Mouse (Mus musculus): ENCODE measurements around the gene Flnc. TPM values are rescaled to one million over a fixed set of nuclear protein-coding genes. Genes with fewer than 3 reads are reported as not detected.
A peak's percentile ranks its signal among the peaks of the same experiment; 100 is the strongest.
"Not testable (repeated sequence)": the region's sequence is repeated elsewhere in the genome, so short reads cannot be mapped to it uniquely, and the experiment has no call there.

Gene Flnc
- polyA plus RNA-seq (2012; rRNA removed): 5.9 and 7.9 TPM in 2 replicates

GRCm38 (mm10) chr6:29433038-29433803 is at the start of gene Flnc:
Gene Flnc, plus strand, starts transcription at chr6:29433256.
- TF ChIP-seq POLR2A (IDR thresholded peaks at IDR 0.05; ENCODE audit: low read depth, low read length) (no peak), CTCF (IDR thresholded peaks at IDR 0.05; ENCODE audit: extremely low read depth, insufficient read length, insufficient replicate concordance, low read depth, low read length) (no peak)
- 3% methylated on average over 68 of the region's 77 CpGs for WGBS
- H3K4me3 ChIP-seq (ENCODE audit: low read depth, low read length): peak within 1 kb of the TSS; percentile 60
- H3K4me1 ChIP-seq (ENCODE audit: control insufficient read depth, insufficient read depth, insufficient read length, low read length): peaks cover 6% of the 10 kb centered on the region
- peaks cover 30% of the 10 kb centered on the region for H3K27me3 ChIP-seq (ENCODE audit: control insufficient read depth, insufficient read depth, low read length)
- H3K27ac ChIP-seq (ENCODE audit: insufficient read depth, low read depth, low read length): peak within 1 kb of the TSS; percentile 52
- H3K36me3 ChIP-seq (ENCODE audit: control insufficient read depth, insufficient read depth, low read length): no peaks in the 10 kb centered on the region

- H3K4me1 ChIP-seq (ENCODE audit: control insufficient read depth, insufficient read depth, insufficient read length, low read length): peaks cover 7% of the 10 kb centered on the region; the same call in 1 of the 2 replicates
- no peaks in the 10 kb centered on the region for H3K36me3 ChIP-seq (ENCODE audit: control insufficient read depth, insufficient read depth, low read length)
- H3K4me3 ChIP-seq (ENCODE audit: low read depth, low read length): peak within 1 kb of the TSS; percentile 53
- 6% methylated on average over 12 of the region's 12 CpGs for WGBS
- no peak within 1 kb of the TSS for H3K27ac ChIP-seq (ENCODE audit: insufficient read depth, low read depth, low read length)
- TF ChIP-seq POLR2A (IDR thresholded peaks at IDR 0.05; ENCODE audit: low read depth, low read length): no peak
- TF ChIP-seq CTCF (IDR thresholded peaks at IDR 0.05; ENCODE audit: extremely low read depth, insufficient read length, insufficient replicate concordance, low read depth, low read length): no peak
- no peaks in the 10 kb centered on the region for H3K27me3 ChIP-seq (ENCODE audit: control insufficient read depth, insufficient read depth, low read length)
Measured at GRCm38 (mm10) chr6:29388052-29388518, 45.0 kb upstream of the Flnc start, which contains the start of gene Opn1sw. Gene Opn1sw, minus strand, starts transcription at chr6:29388468.

GRCm38 (mm10) chr6:29388606-29389080 is 44.4 kb upstream of the Flnc start:
- TF ChIP-seq CTCF (IDR thresholded peaks at IDR 0.05; ENCODE audit: extremely low read depth, insufficient read length, insufficient replicate concordance, low read depth, low read length): no peak
- TF ChIP-seq POLR2A (IDR thresholded peaks at IDR 0.05; ENCODE audit: low read depth, low read length): no peak
- WGBS: 3% methylated on average over 11 of the region's 11 CpGs
- peak overlapping the region; percentile 53; the same call in 1 of the 2 replicates for H3K4me3 ChIP-seq (ENCODE audit: low read depth, low read length)
- no peak overlapping the region for H3K27ac ChIP-seq (ENCODE audit: insufficient read depth, low read depth, low read length)
- H3K36me3 ChIP-seq (ENCODE audit: control insufficient read depth, insufficient read depth, low read length): no peaks in the 10 kb centered on the region
- H3K27me3 ChIP-seq (ENCODE audit: control insufficient read depth, insufficient read depth, low read length): no peaks in the 10 kb centered on the region
- H3K4me1 ChIP-seq (ENCODE audit: control insufficient read depth, insufficient read depth, insufficient read length, low read length): peaks cover 7% of the 10 kb centered on the region; the same call in 1 of the 2 replicates

DNA sequence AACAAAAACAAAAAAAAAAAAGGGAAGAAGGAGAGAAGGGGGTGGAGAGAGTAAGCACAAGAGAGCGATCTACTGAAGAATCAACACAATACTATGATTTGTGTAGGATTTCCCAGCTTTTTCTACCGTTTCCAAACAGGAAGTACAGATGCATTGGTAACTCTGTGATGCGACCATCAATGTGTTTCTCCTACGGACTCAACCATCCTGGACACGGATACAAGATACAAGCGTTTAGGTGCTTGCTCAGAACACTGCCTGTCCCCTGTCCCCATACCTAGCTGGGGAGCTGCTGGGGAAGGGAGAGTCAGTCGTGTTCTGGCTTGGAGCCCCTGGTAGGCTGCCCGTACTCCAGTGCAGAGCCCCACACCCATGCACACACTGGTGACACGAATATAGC is 43.6 kb upstream of the Flnc start:
- no peaks in the 10 kb centered on the region for H3K36me3 ChIP-seq (ENCODE audit: control insufficient read depth, insufficient read depth, low read length)

GRCm38 (mm10) chr6:29390500-29390899 is 42.6 kb upstream of the Flnc start:
- WGBS: 50% methylated on average over 1 of the region's 1 CpGs
- H3K27me3 ChIP-seq (ENCODE audit: control insufficient read depth, insufficient read depth, low read length): peaks cover 10% of the 10 kb centered on the region; the same call in 1 of the 2 replicates
- H3K36me3 ChIP-seq (ENCODE audit: control insufficient read depth, insufficient read depth, low read length); H3K4me3 ChIP-seq (ENCODE audit: low read depth, low read length); H3K27ac ChIP-seq (ENCODE audit: insufficient read depth, low read depth, low read length); H3K4me1 ChIP-seq (ENCODE audit: control insufficient read depth, insufficient read depth, insufficient read length, low read length): not testable (repeated sequence)

More for the DNA sequence above, 43.6 kb upstream of the Flnc start:
- no peak overlapping the region for H3K4me3 ChIP-seq (ENCODE audit: low read depth, low read length)
- TF ChIP-seq POLR2A (IDR thresholded peaks at IDR 0.05; ENCODE audit: low read depth, low read length) (no peak), CTCF (IDR thresholded peaks at IDR 0.05; ENCODE audit: extremely low read depth, insufficient read length, insufficient replicate concordance, low read depth, low read length) (no peak)
- H3K4me1 ChIP-seq (ENCODE audit: control insufficient read depth, insufficient read depth, insufficient read length, low read length): peaks cover 7% of the 10 kb centered on the region; the same call in 1 of the 2 replicates
- H3K27ac ChIP-seq (ENCODE audit: insufficient read depth, low read depth, low read length): no peak overlapping the region
- WGBS: 55% methylated on average over 9 of the region's 9 CpGs
- peaks cover under 1% of the 10 kb centered on the region; the same call in 1 of the 2 replicates for H3K27me3 ChIP-seq (ENCODE audit: control insufficient read depth, insufficient read depth, low read length)

DNA sequence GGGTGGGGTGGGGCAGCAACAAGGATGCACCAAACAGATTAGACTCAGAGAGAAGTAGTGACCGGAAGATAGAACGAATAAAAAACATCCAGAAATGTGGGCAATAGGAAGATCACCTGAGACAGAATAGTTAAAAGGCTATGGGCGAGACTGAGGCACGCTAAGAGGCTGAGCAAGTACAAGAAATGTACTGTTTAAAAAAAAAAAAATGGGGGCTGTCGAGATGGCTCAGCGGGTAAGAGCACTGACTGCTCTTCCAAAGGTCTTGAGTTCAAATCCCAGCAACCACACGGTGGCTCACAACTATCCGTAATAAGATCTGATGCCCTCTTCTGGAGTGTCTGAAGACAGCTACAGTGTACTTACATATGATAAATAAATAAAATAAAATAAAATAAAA is 41.8 kb upstream of the Flnc start:
- not testable (repeated sequence) for H3K27ac ChIP-seq (ENCODE audit: insufficient read depth, low read depth, low read length); H3K36me3 ChIP-seq (ENCODE audit: control insufficient read depth, insufficient read depth, low read length); H3K4me1 ChIP-seq (ENCODE audit: control insufficient read depth, insufficient read depth, insufficient read length, low read length); H3K4me3 ChIP-seq (ENCODE audit: low read depth, low read length)
- peaks cover 12% of the 10 kb centered on the region; the same call in 1 of the 2 replicates for H3K27me3 ChIP-seq (ENCODE audit: control insufficient read depth, insufficient read depth, low read length)
- 75% methylated on average over 8 of the region's 8 CpGs for WGBS

- TF ChIP-seq CTCF (IDR thresholded peaks at IDR 0.05; ENCODE audit: extremely low read depth, insufficient read length, insufficient replicate concordance, low read depth, low read length) (no peak), POLR2A (IDR thresholded peaks at IDR 0.05; ENCODE audit: low read depth, low read length) (no peak)
- WGBS: 62% methylated on average over 4 of the region's 4 CpGs
Measured at GRCm38 (mm10) chr6:29391802-29392201, 41.3 kb upstream of the Flnc start.

More at GRCm38 (mm10) chr6:29391802-29392201, 41.3 kb upstream of the Flnc start:
- H3K36me3 ChIP-seq (ENCODE audit: control insufficient read depth, insufficient read depth, low read length): no peaks in the 10 kb centered on the region
- peaks cover 15% of the 10 kb centered on the region for H3K27me3 ChIP-seq (ENCODE audit: control insufficient read depth, insufficient read depth, low read length)
- peaks cover 9% of the 10 kb centered on the region; the same call in 1 of the 2 replicates for H3K4me1 ChIP-seq (ENCODE audit: control insufficient read depth, insufficient read depth, insufficient read length, low read length)
- no peak overlapping the region for H3K27ac ChIP-seq (ENCODE audit: insufficient read depth, low read depth, low read length)
- H3K4me3 ChIP-seq (ENCODE audit: low read depth, low read length): no peak overlapping the region

Measured in small intestine, adult 2 months (tissue).